Mouse (Mus musculus): Measurements from ENCODE around the gene Ano3. TPM values are rescaled to one million over a fixed set of nuclear protein-coding genes. Genes with fewer than 3 reads are reported as not detected.

The Ano3 gene
- total RNA-seq, 2 experiments from 2014 or later = 16.5 to 17.2 TPM

DNA sequence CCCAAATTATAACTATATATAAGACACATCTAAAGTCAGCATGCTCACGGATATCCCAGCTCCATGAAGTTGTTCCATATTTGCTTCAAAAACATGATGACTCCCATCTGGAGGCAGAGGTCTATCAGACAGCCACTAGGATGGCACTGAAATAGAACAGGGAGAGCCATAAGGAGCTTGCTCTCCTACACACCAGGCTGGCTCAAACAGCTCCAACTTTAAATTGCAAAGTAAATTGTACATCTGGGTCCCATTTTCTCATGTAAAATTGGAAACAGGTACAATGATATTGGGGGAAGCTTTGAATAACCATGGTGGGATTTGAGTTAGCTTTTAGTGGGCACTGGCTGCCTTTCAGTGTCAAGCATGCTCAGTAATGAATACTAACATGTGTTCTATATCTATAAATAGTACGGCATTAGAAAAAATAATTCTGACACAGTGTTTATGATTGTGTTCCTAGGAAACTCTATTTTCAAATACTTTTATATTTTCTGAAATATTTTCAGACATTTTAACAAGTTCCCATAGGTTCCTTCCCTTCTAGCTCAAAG, 279.6 kb downstream of the Ano3 start:
- intact Hi-C loops (cut with DNase I) = no loop called here
- no peak for DNase-seq (ENCODE audit: extremely low spot score in 1 of 2, low spot score in 2 of 2)

GRCm38 (mm10) chr2:110663329-110663728, 287.4 kb downstream of the Ano3 start:
- intact Hi-C loops (cut with DNase I) = loop anchor here (2.0 to 5.0 kb wide), 2 partner anchors 319 to 394 kb away; no protein-coding TSS in a partner anchor
- DNase-seq (ENCODE audit: extremely low spot score in 1 of 2, low spot score in 2 of 2) = peak in 1 of 2 experiments; percentile 58

GRCm38 (mm10) chr2:110644846-110645245, 305.9 kb downstream of the Ano3 start:
- DNase-seq (ENCODE audit: extremely low spot score in 1 of 2, low spot score in 2 of 2) = no peak
- intact Hi-C loops (cut with DNase I) = no loop called here

- intact Hi-C loops (cut with DNase I) = no loop called here
- no peak for DNase-seq (ENCODE audit: extremely low spot score in 1 of 2, low spot score in 2 of 2)
These were observed 306.4 kb downstream of the Ano3 start for GRCm38 (mm10) chr2:110644358-110644757.

Other genes starting within 250 kb of the Ano3 start
- under 1 TPM; 0.24 to 0.43 TPM for gene Muc15, start 229.6 kb downstream of the Ano3 start, total RNA-seq (2021)
- not detected for gene Gm13941, start 155.1 kb upstream of the Ano3 start, total RNA-seq (2021)
- gene Gm15130, start 202.0 kb upstream of the Ano3 start, total RNA-seq (2021) = not detected

Data from left cerebral cortex, postnatal 10 days (tissue).